Mouse (Mus musculus) heart, embryonic 11.5 days (tissue): ENCODE results near the gene Csmd2. TPM values are rescaled to one million over a fixed set of nuclear protein-coding genes. Genes with fewer than 3 reads are reported as not detected.

ENCODE experiments used
- ATAC-seq: fragments of 200-750 bp; cut with Nextera tagmentation; replicated peaks from 2 replicates; pipeline ENCODE4 v1.8.0; 2017; ENCODE audit warnings: moderate library complexity; ENCODE audit not compliant: insufficient number of reproducible peaks, low FRiP score, low TSS enrichment
- H3K27ac ChIP-seq: fragments of 300-500 bp; sonication (generic); 2 replicates; pipeline ENCODE4 v1.5.1; 2014; ENCODE audit warnings: mild to moderate bottlenecking, low read depth, low read length
- H3K27me3 ChIP-seq: fragments of 300-500 bp; sonication (generic); 2 replicates; pipeline ENCODE4 v1.6.1; 2014; ENCODE audit warnings: mild to moderate bottlenecking, low read length, mixed read lengths; ENCODE audit not compliant: control insufficient read depth, insufficient read depth
- H3K36me3 ChIP-seq: fragments of 300-500 bp; sonication (generic); 2 replicates; pipeline ENCODE4 v1.6.1; 2014; ENCODE audit warnings: mild to moderate bottlenecking, low read length, moderate library complexity, mixed read lengths; ENCODE audit not compliant: control insufficient read depth, insufficient read depth
- H3K4me1 ChIP-seq: fragments of 300-500 bp; sonication (generic); 2 replicates; pipeline ENCODE4 v1.6.1; 2014; ENCODE audit warnings: low read length; ENCODE audit not compliant: control insufficient read depth, insufficient read depth
- H3K4me2 ChIP-seq: fragments of 300-500 bp; sonication (generic); 2 replicates; pipeline ENCODE4 v1.6.1; 2014; ENCODE audit warnings: mild to moderate bottlenecking, moderate library complexity
- H3K4me3 ChIP-seq: fragments of 300-500 bp; sonication (generic); 2 replicates; pipeline ENCODE4 v1.5.1; 2014; ENCODE audit warnings: low read depth, low read length
- H3K9ac ChIP-seq: fragments of 300-500 bp; sonication (generic); 2 replicates; pipeline ENCODE4 v1.6.1; 2014; ENCODE audit warnings: mild to moderate bottlenecking, low read depth, low read length, moderate library complexity
- H3K9me3 ChIP-seq: fragments of 300-500 bp; sonication (generic); replicated peaks from 2 replicates; pipeline ENCODE4 v1.6.1; 2016; ENCODE audit warnings: low read length; ENCODE audit not compliant: control insufficient read depth
- WGBS: fragments of 180-500 bp; shearing (Covaris S2); extraction: QIAGEN DNeasy Blood & Tissue Kit; methylation state at CpG from one replicate; pipeline ENCODE4 v1.1.7; 2014; ENCODE audit not compliant: insufficient replicate concordance; 5-methylcytosine and 5-hydroxymethylcytosine counted together
- polyA plus RNA-seq: library from polyadenylated mRNA; unstranded; fragments of >200 nt; fragmentation: Nextera tagmentation; extraction: Ambion mirVana; gene quantifications from 2 replicates; pipeline ENCODE4 v1.2.1, GENCODE M21; 2014

Gene Csmd2
- polyA plus RNA-seq, 1 experiment from 2014 or later: 0.21 TPM

DNA sequence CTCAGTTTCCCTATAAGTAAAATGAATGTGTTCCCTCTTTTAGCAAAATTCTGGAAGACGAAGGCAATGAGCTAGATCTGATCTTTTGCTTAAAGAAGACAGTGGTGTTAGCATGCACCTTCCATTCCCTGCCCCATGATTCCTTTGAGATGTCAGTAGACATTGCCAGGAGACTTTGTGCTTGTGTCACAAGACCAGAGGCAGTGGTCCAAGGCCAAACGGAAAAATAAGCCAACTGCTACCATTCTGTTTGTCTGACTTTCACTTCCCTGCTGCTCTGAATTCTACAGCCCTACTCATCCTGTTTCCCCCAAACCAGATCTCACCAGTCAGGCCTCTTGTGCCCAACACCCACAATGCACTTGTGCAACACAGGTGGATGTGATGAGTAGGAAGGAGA, 427.1 kb downstream of the Csmd2 start:
- H3K4me2 ChIP-seq: no peak overlapping the region
- H3K4me3 ChIP-seq: no peak overlapping the region
- no peaks in the 10 kb centered on the region for H3K4me1 ChIP-seq
- 73% methylated on average over 2 of the region's 2 CpGs for WGBS
- H3K9ac ChIP-seq: no peak overlapping the region
- peaks cover 3% of the 10 kb centered on the region; the same call in 1 of the 2 replicates for H3K27me3 ChIP-seq
- H3K9me3 ChIP-seq: no peaks in the 10 kb centered on the region
- ATAC-seq: no peak
- no peak overlapping the region for H3K27ac ChIP-seq
- H3K36me3 ChIP-seq: no peaks in the 10 kb centered on the region

DNA sequence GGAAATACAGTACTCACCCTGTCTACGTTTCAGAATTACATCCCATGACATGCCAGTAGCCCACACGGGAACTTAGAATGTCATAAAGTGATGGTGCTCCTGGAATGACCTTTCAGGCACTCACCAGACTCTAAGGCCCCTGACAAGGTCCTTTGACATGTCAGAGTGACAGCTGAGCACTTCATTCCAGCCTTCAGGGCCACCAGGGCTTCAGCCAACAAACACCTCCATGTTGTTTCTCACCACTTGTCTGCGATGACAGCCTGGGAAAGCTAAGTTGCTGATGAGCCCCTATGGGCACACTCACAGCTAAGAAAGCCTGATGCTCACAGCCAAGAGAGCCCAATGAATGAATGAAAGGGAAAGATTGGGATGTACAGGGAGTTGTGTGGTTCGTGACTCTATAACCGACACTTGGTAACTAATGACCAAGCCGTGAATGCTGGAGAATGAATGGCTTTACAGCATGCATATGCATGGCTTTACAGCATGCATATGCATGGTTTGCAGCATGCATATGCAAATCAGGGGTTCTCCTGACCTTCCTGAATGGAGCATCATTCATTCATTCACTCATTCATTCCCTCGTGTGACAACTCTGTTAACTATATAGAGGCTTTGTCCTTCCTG, 432.4 kb downstream of the Csmd2 start:
- 64% methylated on average over 7 of the region's 7 CpGs for WGBS
- Histone ChIP-seq H3K4me1 (0 out of 2 replicates have a peak, but pooled peaks cover 5% of the 10 kb centered on the region), H3K4me3 (no peak overlapping the region), H3K27me3 (peaks cover 3% of the 10 kb centered on the region; the same call in 1 of the 2 replicates), H3K9ac (no peak overlapping the region), H3K36me3 (no peaks in the 10 kb centered on the region), H3K4me2 (no peak overlapping the region), H3K27ac (no peak overlapping the region), H3K9me3 (no peaks in the 10 kb centered on the region)
- ATAC-seq: no peak

- no peaks in the 10 kb centered on the region for H3K36me3 ChIP-seq
- no peak for ATAC-seq
- no peak overlapping the region for H3K27ac ChIP-seq
- H3K9ac ChIP-seq: no peak overlapping the region
- peaks cover 2% of the 10 kb centered on the region; the same call in 1 of the 2 replicates for H3K27me3 ChIP-seq
- no peak overlapping the region for H3K4me3 ChIP-seq
- WGBS: 84% methylated on average over 4 of the region's 4 CpGs
- no peak overlapping the region for H3K4me2 ChIP-seq
- H3K4me1 ChIP-seq: 0 out of 2 replicates have a peak, but pooled peaks cover 5% of the 10 kb centered on the region
- H3K9me3 ChIP-seq: no peaks in the 10 kb centered on the region
These were observed 434.8 kb downstream of the Csmd2 start for GRCm38 (mm10) chr4:128422486-128422885.

GRCm38 (mm10) chr4:128425339-128425738, 437.7 kb downstream of the Csmd2 start:
- WGBS: 67% methylated on average over 2 of the region's 2 CpGs
- Histone ChIP-seq H3K27ac (no peak overlapping the region), H3K9me3 (no peaks in the 10 kb centered on the region), H3K9ac (no peak overlapping the region), H3K4me3 (no peak overlapping the region), H3K27me3 (no peaks in the 10 kb centered on the region), H3K4me1 (0 out of 2 replicates have a peak, but pooled peaks cover 3% of the 10 kb centered on the region), H3K4me2 (no peak overlapping the region), H3K36me3 (no peaks in the 10 kb centered on the region)
- ATAC-seq: no peak

DNA sequence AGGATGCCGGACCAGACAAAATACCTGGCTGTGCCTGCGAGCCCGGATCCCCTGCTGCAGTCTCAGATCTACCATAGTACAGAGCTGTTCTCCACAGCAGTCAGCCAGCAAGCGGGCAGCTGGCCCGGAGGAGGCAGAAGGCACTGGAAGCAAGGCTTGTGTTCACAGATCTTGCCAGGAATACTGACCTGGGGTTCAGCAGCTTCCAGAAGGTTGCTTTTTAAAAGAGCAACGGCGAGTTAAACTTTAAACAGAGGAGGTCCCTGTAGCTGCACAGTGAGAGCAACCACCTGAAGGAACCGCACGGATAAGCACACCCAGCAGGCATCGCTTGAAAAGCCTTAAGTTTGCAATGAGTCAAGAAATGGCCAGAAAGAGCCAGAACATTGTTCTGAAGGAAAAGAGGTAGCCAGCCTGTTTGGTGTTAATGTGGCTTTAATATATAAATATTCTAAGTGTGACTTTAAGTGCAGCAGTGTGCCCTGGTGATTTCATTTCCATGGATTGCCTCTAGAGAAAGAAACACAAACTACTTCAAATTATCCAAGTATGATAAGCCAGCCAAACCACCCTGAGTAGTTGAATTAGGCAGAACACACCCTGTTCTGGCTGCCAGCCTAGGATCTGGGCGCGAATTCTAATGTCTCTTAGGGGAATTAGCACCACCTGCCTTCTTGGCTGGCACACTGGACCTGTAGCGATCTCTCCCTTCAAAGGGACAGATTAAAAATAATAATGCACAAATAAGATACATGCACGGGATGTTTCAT, 439.8 kb downstream of the Csmd2 start:
- Histone ChIP-seq H3K4me3 (no peak overlapping the region), H3K9me3 (no peaks in the 10 kb centered on the region), H3K27ac (no peak overlapping the region), H3K36me3 (no peaks in the 10 kb centered on the region), H3K4me2 (no peak overlapping the region), H3K27me3 (no peaks in the 10 kb centered on the region), H3K9ac (no peak overlapping the region), H3K4me1 (0 out of 2 replicates have a peak, but pooled peaks cover 3% of the 10 kb centered on the region)
- no peak for ATAC-seq
- 80% methylated on average over 14 of the region's 14 CpGs for WGBS

GRCm38 (mm10) chr4:128428303-128429107, 440.8 kb downstream of the Csmd2 start:
- 0 out of 2 replicates have a peak, but pooled peaks cover 3% of the 10 kb centered on the region for H3K4me1 ChIP-seq
- H3K4me3 ChIP-seq: no peak overlapping the region
- no peak overlapping the region for H3K9ac ChIP-seq
- H3K36me3 ChIP-seq: no peaks in the 10 kb centered on the region
- H3K4me2 ChIP-seq: peak overlapping the region; percentile 22; the same call in 1 of the 2 replicates
- H3K9me3 ChIP-seq: no peaks in the 10 kb centered on the region
- no peaks in the 10 kb centered on the region for H3K27me3 ChIP-seq
- 59% methylated on average over 18 of the region's 18 CpGs for WGBS
- H3K27ac ChIP-seq: no peak overlapping the region
- ATAC-seq: no peak

- Histone ChIP-seq H3K27me3 (no peaks in the 10 kb centered on the region), H3K27ac (no peak overlapping the region), H3K9me3 (no peaks in the 10 kb centered on the region), H3K36me3 (no peaks in the 10 kb centered on the region), H3K9ac (no peak overlapping the region), H3K4me3 (no peak overlapping the region), H3K4me1 (0 out of 2 replicates have a peak, but pooled peaks cover 3% of the 10 kb centered on the region), H3K4me2 (no peak overlapping the region)
- ATAC-seq: no peak
- 82% methylated on average over 8 of the region's 8 CpGs for WGBS
These were observed 441.9 kb downstream of the Csmd2 start for GRCm38 (mm10) chr4:128429591-128429990.

- H3K36me3 ChIP-seq: no peaks in the 10 kb centered on the region
- H3K27me3 ChIP-seq: no peaks in the 10 kb centered on the region
- ATAC-seq: no peak
- H3K9ac ChIP-seq: no peak overlapping the region
- no peaks in the 10 kb centered on the region for H3K4me1 ChIP-seq
- H3K4me3 ChIP-seq: no peak overlapping the region
- 70% methylated on average over 6 of the region's 6 CpGs for WGBS
- H3K9me3 ChIP-seq: no peaks in the 10 kb centered on the region
- H3K4me2 ChIP-seq: no peak overlapping the region
- no peak overlapping the region for H3K27ac ChIP-seq
These were observed 452.9 kb downstream of the Csmd2 start for GRCm38 (mm10) chr4:128440550-128440949.
